Mouse (Mus musculus) olfactory bulb, adult 2 months (tissue): ENCODE measurements around the gene Tmem132d.

Experiments
- CTCF ChIP-seq: fragments of 200-500 bp; IDR thresholded peaks from 2 replicates; pipeline ENCODE4 v1.5.1; 2012; ENCODE audit warnings: low read depth, mild to moderate bottlenecking, low read length, moderate library complexity; ENCODE audit not compliant: insufficient read depth
- POLR2A ChIP-seq: fragments of 200-500 bp; IDR thresholded peaks from 2 replicates; pipeline ENCODE4 v1.6.1; 2012; ENCODE audit warnings: mild to moderate bottlenecking, low read depth, low read length, moderate library complexity; ENCODE audit not compliant: insufficient read depth

- TF ChIP-seq POLR2A (no peak), CTCF (no peak)
Measured at GRCm38 (mm10) chr5:128273255-128273654, 159.6 kb downstream of the Tmem132d start.
